Mouse (Mus musculus) limb, embryonic 12.5 days (tissue): ENCODE data around the gene Rin2. TPM values are rescaled to one million over a fixed set of nuclear protein-coding genes. Genes with fewer than 3 reads are reported as not detected.
A peak's percentile ranks its signal among the peaks of the same experiment; 100 is the strongest.

Source experiments
- ATAC-seq: fragments of 200-750 bp; cut with Nextera tagmentation; 2 replicates; pipeline ENCODE4 v1.8.0; 2017; ENCODE audit warnings: low read depth, moderate TSS enrichment; ENCODE audit not compliant: insufficient number of reproducible peaks, insufficient read depth, low FRiP score, low TSS enrichment
- H3K27ac ChIP-seq: fragments of 300-500 bp; sonication (generic); 2 replicates; pipeline ENCODE4 v1.5.1; 2016; ENCODE audit warnings: mild to moderate bottlenecking, moderate library complexity
- H3K27me3 ChIP-seq: fragments of 300-500 bp; sonication (generic); 2 replicates; pipeline ENCODE4 v1.6.1; 2016; ENCODE audit warnings: mild to moderate bottlenecking, moderate library complexity
- H3K36me3 ChIP-seq: fragments of 300-500 bp; sonication (generic); 2 replicates; pipeline ENCODE4 v1.6.1; 2016; ENCODE audit warnings: mild to moderate bottlenecking, moderate library complexity
- H3K4me1 ChIP-seq: fragments of 300-500 bp; sonication (generic); replicated peaks from 2 replicates; pipeline ENCODE4 v1.6.1; 2016
- H3K4me2 ChIP-seq: fragments of 300-500 bp; sonication (generic); 2 replicates; pipeline ENCODE4 v1.6.1; 2016; ENCODE audit warnings: mild to moderate bottlenecking, moderate library complexity
- H3K4me3 ChIP-seq: fragments of 300-500 bp; sonication (generic); replicated peaks from 2 replicates; pipeline ENCODE4 v1.5.1; 2016; ENCODE audit warnings: mild to moderate bottlenecking
- H3K9ac ChIP-seq: fragments of 300-500 bp; sonication (generic); replicated peaks from 2 replicates; pipeline ENCODE4 v1.6.1; 2016; ENCODE audit warnings: mild to moderate bottlenecking, moderate library complexity
- H3K9me3 ChIP-seq: fragments of 300-500 bp; sonication (generic); 2 replicates; pipeline ENCODE4 v1.6.1; 2016; ENCODE audit warnings: mild to moderate bottlenecking, moderate library complexity
- WGBS: fragments of 180-500 bp; shearing (Covaris S2); methylation state at CpG from one replicate; pipeline ENCODE4 v1.1.7; 2016; 5-methylcytosine and 5-hydroxymethylcytosine counted together
- polyA plus RNA-seq: library from polyadenylated mRNA; unstranded; fragments of >200 nt; fragmentation: Nextera tagmentation; extraction: Ambion mirVana; gene quantifications from 2 replicates; pipeline ENCODE4 v1.2.1, GENCODE M21; 2016

Gene Rin2
- polyA plus RNA-seq, 1 experiment from 2014 or later: 34.9 TPM

GRCm38 (mm10) chr2:145812818-145813217 is 137.8 kb downstream of the Rin2 start:
- no peaks in the 10 kb centered on the region for H3K27me3 ChIP-seq
- H3K4me2 ChIP-seq: no peak overlapping the region
- peaks cover 11% of the 10 kb centered on the region; the same call in 1 of the 2 replicates for H3K36me3 ChIP-seq
- peaks cover 20% of the 10 kb centered on the region for H3K9me3 ChIP-seq
- H3K4me1 ChIP-seq: no peaks in the 10 kb centered on the region
- H3K27ac ChIP-seq: no peak overlapping the region
- no peak overlapping the region for H3K9ac ChIP-seq
- no peak overlapping the region for H3K4me3 ChIP-seq
- ATAC-seq: no peak
- WGBS: 97% methylated on average over 1 of the region's 1 CpGs

GRCm38 (mm10) chr2:145817195-145817594 is 142.2 kb downstream of the Rin2 start:
- WGBS: 77% methylated on average over 5 of the region's 5 CpGs
- Histone ChIP-seq H3K4me3 (no peak overlapping the region), H3K36me3 (peaks cover 11% of the 10 kb centered on the region; the same call in 1 of the 2 replicates), H3K27me3 (no peaks in the 10 kb centered on the region), H3K4me1 (no peaks in the 10 kb centered on the region), H3K27ac (no peak overlapping the region), H3K9ac (no peak overlapping the region), H3K4me2 (no peak overlapping the region), H3K9me3 (peaks cover 20% of the 10 kb centered on the region)
- no peak for ATAC-seq

- H3K27me3 ChIP-seq: no peaks in the 10 kb centered on the region
- no peak overlapping the region for H3K27ac ChIP-seq
- peaks cover 8% of the 10 kb centered on the region; the same call in 1 of the 2 replicates for H3K36me3 ChIP-seq
- H3K4me1 ChIP-seq: no peaks in the 10 kb centered on the region
- no peak for ATAC-seq
- peaks cover under 1% of the 10 kb centered on the region; the same call in 1 of the 2 replicates for H3K9me3 ChIP-seq
- no peak overlapping the region for H3K4me3 ChIP-seq
- H3K9ac ChIP-seq: no peak overlapping the region
- H3K4me2 ChIP-seq: no peak overlapping the region
- WGBS: 81% methylated on average over 15 of the region's 15 CpGs
Observed at GRCm38 (mm10) chr2:145822013-145822782, 147.2 kb downstream of the Rin2 start.

- H3K4me3 ChIP-seq: no peak overlapping the region
- H3K9me3 ChIP-seq: no peaks in the 10 kb centered on the region
- H3K27ac ChIP-seq: no peak overlapping the region
- WGBS: 42% methylated on average over 3 of the region's 3 CpGs
- H3K4me2 ChIP-seq: no peak overlapping the region
- ATAC-seq: no peak
- no peaks in the 10 kb centered on the region for H3K4me1 ChIP-seq
- H3K36me3 ChIP-seq: peaks cover 7% of the 10 kb centered on the region; the same call in 1 of the 2 replicates
- no peaks in the 10 kb centered on the region for H3K27me3 ChIP-seq
- no peak overlapping the region for H3K9ac ChIP-seq
Observed at GRCm38 (mm10) chr2:145822783-145823729, 148.0 kb downstream of the Rin2 start.

GRCm38 (mm10) chr2:145824749-145825148 is 149.7 kb downstream of the Rin2 start:
- ATAC-seq: no peak
- H3K4me2 ChIP-seq: no peak overlapping the region
- no peaks in the 10 kb centered on the region for H3K4me1 ChIP-seq
- H3K9ac ChIP-seq: no peak overlapping the region
- H3K27me3 ChIP-seq: no peaks in the 10 kb centered on the region
- 90% methylated on average over 3 of the region's 3 CpGs for WGBS
- H3K4me3 ChIP-seq: no peak overlapping the region
- H3K36me3 ChIP-seq: peaks cover 7% of the 10 kb centered on the region; the same call in 1 of the 2 replicates
- no peak overlapping the region for H3K27ac ChIP-seq
- no peaks in the 10 kb centered on the region for H3K9me3 ChIP-seq

GRCm38 (mm10) chr2:145825221-145825620 is 150.2 kb downstream of the Rin2 start:
- H3K4me2 ChIP-seq: no peak overlapping the region
- H3K9me3 ChIP-seq: no peaks in the 10 kb centered on the region
- 98% methylated on average over 10 of the region's 10 CpGs for whole genome bisulfite sequencing
- no peak overlapping the region for H3K27ac ChIP-seq
- H3K9ac ChIP-seq: no peak overlapping the region
- peaks cover 7% of the 10 kb centered on the region; the same call in 1 of the 2 replicates for H3K36me3 ChIP-seq
- no peak overlapping the region for H3K4me3 ChIP-seq
- H3K4me1 ChIP-seq: no peaks in the 10 kb centered on the region
- no peak for ATAC-seq
- H3K27me3 ChIP-seq: no peaks in the 10 kb centered on the region

GRCm38 (mm10) chr2:145827930-145828329 is 152.9 kb downstream of the Rin2 start:
- Histone ChIP-seq H3K4me3 (no peak overlapping the region), H3K4me2 (no peak overlapping the region), H3K27me3 (no peaks in the 10 kb centered on the region), H3K36me3 (peaks cover 6% of the 10 kb centered on the region; the same call in 1 of the 2 replicates), H3K27ac (no peak overlapping the region), H3K4me1 (peaks cover 17% of the 10 kb centered on the region), H3K9me3 (no peaks in the 10 kb centered on the region), H3K9ac (no peak overlapping the region)
- no peak for ATAC-seq
- 85% methylated on average over 2 of the region's 2 CpGs for WGBS

- no peaks in the 10 kb centered on the region for H3K27me3 ChIP-seq
- H3K27ac ChIP-seq: no peak overlapping the region
- no peak for ATAC-seq
- no peak overlapping the region for H3K4me3 ChIP-seq
- H3K4me2 ChIP-seq: no peak overlapping the region
- H3K9me3 ChIP-seq: no peaks in the 10 kb centered on the region
- H3K4me1 ChIP-seq: peaks cover 23% of the 10 kb centered on the region
- 86% methylated on average over 3 of the region's 3 CpGs for WGBS
- H3K9ac ChIP-seq: no peak overlapping the region
- peaks cover 4% of the 10 kb centered on the region; the same call in 1 of the 2 replicates for H3K36me3 ChIP-seq
Observed at GRCm38 (mm10) chr2:145828603-145829002, 153.6 kb downstream of the Rin2 start.

GRCm38 (mm10) chr2:145829231-145829630 is 154.2 kb downstream of the Rin2 start:
- no peak overlapping the region for H3K4me2 ChIP-seq
- peaks cover 4% of the 10 kb centered on the region; the same call in 1 of the 2 replicates for H3K36me3 ChIP-seq
- no peaks in the 10 kb centered on the region for H3K27me3 ChIP-seq
- 87% methylated on average over 4 of the region's 4 CpGs for WGBS
- ATAC-seq: no peak
- no peak overlapping the region for H3K27ac ChIP-seq
- H3K4me3 ChIP-seq: no peak overlapping the region
- H3K4me1 ChIP-seq: peaks cover 27% of the 10 kb centered on the region
- H3K9me3 ChIP-seq: no peaks in the 10 kb centered on the region
- no peak overlapping the region for H3K9ac ChIP-seq

GRCm38 (mm10) chr2:145830417-145830816 is 155.4 kb downstream of the Rin2 start:
- H3K9me3 ChIP-seq: no peaks in the 10 kb centered on the region
- peaks cover under 1% of the 10 kb centered on the region; the same call in 1 of the 2 replicates for H3K36me3 ChIP-seq
- peaks cover 27% of the 10 kb centered on the region for H3K4me1 ChIP-seq
- H3K27me3 ChIP-seq: no peaks in the 10 kb centered on the region
- no peak overlapping the region for H3K4me2 ChIP-seq
- 89% methylated on average over 3 of the region's 3 CpGs for WGBS
- 0 out of 2 replicates have a peak overlapping the region, but pooled peaks have one; percentile 4 for H3K27ac ChIP-seq
- no peak overlapping the region for H3K4me3 ChIP-seq
- H3K9ac ChIP-seq: no peak overlapping the region
- no peak for ATAC-seq
